Mouse (Mus musculus) layer of hippocampus, adult 9-11 months (tissue): ENCODE measurements around the gene Kcnb1.

ENCODE experiments used
- DNase-seq: peaks from one replicate; pipeline ENCODE4 v3.0.0; 2022

Gene Kcnb1

DNA sequence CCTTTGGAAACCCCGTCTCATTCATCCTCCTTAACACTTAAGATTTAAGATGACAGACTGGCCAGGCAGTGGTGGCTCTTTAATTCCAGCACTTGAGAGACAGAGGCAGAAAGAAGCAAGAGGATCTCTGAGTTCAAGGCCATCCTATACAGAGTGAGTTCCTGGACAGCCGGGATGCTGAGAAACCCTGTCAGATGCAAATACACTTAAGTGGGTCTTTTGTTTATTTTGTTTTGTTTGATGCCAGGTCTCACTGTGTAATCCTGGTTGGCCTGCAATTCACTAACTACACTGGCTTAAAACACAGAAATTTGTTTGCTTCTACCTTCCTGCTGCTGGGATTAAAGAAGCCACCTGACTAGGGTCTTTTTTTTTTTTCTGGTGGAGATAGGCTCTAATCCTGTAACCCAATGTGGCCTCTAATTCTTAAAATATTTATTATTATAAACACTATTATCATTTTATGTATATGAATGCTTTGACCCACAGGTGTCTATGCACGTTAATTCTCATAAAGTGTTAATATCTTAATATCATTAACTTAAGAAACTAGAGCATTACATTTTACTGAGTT, 131.1 kb downstream of the Kcnb1 start:
- no peak for DNase-seq

DNA sequence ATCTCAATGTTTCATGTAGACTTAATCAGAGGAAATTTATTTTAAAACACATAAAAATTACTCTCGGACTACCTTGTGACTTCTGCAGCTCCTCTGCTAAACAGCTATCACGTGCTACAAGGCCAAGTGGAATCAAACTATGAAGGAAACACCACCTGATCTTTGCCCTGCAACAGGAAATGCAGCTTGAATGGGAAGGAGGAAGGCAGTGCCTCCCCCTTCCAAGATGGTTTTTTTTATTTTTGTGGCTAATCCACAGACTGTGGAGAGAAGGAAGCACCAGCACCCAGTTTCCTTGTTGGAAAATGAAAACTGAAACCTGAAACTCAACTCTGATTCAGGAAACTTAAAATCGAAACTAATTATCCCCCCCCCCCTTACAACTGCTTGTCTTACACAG, 131.8 kb downstream of the Kcnb1 start:
- no peak for DNase-seq

DNA sequence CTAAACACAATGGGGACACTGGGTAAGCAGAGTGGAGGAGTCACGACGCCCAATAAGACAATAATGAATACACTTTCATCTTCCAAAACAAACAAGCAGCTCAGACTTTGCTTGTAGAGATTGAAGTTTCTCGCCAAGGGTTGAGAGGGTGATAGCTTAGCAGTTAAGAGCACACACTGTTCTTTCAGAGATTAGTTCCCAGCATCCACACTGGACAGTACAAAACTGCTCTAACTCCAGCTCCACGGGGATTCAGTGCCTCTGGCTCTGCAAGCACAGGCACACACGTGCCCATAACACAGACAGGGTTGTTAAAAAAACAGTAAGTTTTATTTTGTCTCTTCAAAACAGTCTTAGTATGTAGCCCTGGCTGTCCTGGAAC, 133.0 kb downstream of the Kcnb1 start:
- DNase-seq: no peak

DNA sequence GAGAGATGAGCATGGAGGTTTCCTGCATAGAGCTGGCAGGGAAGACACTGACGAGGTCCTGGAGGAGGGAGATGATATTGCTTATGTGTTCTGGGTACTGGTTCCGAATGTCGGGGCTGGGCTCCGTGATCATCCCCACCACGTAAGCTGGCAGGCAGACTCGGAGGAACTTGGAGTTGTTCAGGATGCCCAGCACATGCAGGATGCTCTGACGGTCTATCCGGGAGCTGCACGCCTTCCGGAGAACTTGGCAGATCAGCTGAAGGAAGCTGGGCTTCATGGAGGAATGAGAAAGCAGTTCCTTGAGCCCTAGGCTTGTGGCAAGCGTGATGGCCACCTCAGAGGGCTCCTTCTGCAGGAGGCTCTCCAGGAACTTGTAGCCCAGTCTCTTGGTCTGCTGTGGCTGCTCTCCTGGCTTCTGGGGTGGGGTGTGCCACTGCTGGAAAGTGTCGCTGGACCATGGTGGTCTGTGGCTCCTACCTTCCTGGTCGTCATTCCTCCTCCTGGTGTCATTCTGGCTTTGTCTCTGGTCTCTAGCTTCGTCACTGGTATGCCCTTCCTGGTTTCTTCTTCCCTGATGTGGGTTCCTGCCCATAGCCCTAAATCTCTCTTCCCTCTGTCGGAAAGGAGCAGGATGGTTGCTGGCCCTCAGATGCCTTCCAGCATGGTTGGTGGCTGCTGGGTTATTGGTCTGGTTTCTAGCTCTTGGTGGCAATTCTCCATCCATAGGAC, 133.6 kb downstream of the Kcnb1 start:
- DNase-seq: no peak

DNA sequence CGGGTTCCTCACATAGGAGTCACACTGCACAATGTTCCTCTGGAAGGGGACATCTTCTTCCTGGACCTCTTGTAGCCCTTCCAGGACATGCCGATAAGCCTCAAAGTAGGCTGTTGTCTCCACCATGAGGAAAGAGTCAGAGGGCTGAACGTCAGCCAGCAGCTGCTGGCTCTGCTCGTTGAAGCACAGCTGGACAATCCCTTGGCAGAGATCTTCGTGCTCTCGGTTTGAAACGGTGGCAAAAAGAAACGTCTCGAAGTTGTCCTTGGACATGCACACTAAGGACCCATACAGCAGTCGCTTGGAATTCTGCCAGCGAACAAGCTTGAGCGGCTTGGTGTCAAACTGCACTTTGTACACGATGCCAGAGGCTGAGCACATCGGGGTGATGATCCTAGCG, 134.6 kb downstream of the Kcnb1 start:
- DNase-seq: peak; percentile 54

DNA sequence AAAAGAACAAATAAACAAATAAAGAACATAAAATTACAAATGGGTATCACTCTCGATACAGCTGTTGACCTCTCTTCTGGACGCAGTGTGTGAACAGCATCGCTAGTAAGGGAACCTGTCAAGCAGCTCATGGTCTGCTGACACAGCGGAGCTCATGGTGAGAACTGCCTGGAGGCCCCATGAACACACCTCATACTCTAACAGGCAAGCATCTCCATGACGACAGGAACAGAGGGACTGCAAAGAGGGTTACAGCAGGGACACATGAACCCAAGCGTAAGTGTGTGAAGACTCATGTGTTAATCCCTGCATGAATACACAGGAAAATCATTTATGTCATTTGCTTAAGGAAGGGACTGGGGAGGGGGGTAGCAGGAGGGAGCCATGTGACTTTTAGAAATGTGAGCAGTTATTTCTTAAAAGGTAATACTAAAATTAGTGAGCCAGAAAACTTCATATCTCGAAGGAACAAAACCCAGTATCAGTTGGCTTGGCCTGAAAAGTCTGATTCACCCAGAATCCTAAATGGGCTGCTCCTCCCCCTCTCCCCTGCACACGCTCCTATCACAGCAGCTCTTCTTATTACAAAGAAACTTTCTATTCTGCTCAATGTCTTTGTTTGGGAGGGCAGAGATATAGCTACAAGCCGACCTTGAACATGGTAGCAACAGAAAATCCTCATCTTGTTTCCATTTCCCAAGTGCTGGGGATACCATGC, 136.7 kb downstream of the Kcnb1 start:
- no peak for DNase-seq

DNA sequence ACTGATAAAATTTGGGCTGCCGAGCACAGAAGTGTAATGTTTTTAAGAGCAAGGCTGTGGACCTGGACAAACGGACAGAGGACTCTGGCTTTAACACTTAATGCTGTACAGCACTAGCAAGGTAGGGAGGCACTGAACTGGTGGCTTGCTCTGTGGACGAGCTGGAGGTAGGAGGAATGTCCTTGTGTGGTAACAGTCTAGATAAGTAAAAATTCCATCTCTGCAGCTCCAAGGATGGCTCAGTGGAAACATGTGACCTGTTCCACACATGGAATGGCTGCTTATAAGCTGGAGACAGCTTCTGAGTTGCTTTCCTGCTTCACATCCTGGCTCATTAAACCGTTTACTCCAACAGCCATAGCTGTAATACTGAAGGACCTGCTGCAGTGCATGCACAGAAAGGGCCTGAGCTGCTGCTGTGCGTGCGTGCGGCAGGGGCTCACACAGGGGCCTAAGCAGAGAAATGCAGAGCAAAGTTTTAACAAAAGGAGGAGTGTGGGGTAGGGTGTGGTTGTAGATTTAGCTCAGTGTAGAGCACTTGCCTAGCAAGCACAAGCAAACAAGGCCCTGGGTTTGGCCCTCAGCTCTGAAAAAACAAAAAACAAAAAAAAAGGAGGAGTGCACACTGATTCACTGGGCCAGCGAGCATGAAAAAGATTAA, 141.1 kb downstream of the Kcnb1 start:
- no peak for DNase-seq

DNA sequence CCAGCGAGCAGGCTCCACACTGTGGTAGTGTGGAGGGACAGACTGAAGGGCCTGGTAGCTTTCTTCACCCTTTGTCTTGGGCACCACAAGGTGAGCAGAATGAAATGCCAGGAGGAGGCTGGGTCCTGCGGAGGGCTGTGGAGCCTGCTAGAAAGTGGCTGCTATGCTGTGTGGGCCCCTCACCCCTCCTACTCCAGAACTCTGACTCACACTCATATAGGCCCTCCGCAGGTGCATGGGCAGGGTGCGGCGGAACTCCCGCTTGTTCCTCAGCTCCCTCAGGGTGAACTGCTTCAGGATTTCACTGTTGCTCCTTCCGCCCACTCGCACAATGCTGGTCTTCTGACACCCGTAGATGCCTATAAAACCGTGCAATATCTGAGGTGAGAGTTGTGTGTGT, 141.7 kb downstream of the Kcnb1 start:
- DNase-seq: no peak
